Mouse (Mus musculus): ENCODE results near the gene Hs3st6.

DNA sequence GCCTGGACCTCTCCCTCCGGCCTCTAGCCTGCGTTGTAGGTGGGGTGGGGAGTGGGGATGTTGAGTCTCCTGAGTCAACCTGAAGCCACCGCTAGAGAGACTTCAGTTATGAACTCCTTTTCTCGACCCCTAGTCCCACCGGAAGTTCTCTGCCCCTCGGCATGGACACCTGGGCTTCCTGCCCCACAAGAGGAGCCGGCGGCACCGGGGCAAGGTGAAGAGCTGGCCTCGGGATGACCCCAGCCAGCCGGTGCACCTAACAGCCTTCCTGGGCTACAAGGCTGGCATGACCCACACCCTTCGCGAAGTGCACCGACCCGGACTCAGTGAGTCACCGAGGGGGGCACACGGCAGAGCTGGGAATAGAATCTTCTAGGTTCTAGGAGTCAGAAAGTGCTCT is 24.6 kb upstream of the Hs3st6 start:
- TF ChIP-seq CTCF (IDR thresholded peaks at IDR 0.05; ENCODE audit: low read depth, low read length) (no peak), TAL1 (conservative IDR thresholded peaks at IDR 0.05; ENCODE audit: low read depth, low read length) (no peak), GATA1 (IDR thresholded peaks at IDR 0.05; ENCODE audit: borderline replicate concordance, low read length) (no peak)

Measured in G1E (cell line).